Mouse (Mus musculus) embryonic facial prominence, embryonic 14.5 days (tissue): Measurements from ENCODE around the gene Slc22a26. TPM values are rescaled to one million over a fixed set of nuclear protein-coding genes. Genes with fewer than 3 reads are reported as not detected.
"Not testable (repeated sequence)": the region's sequence is repeated elsewhere in the genome, so short reads cannot be mapped to it uniquely, and the experiment has no call there.

ENCODE experiments used
- ATAC-seq: fragments of 200-750 bp; cut with Nextera tagmentation; 2 replicates; pipeline ENCODE4 v1.8.0; 2017; ENCODE audit warnings: low read depth, moderate number of reproducible peaks, moderate TSS enrichment
- DNase-seq: peaks from one replicate; pipeline ENCODE4 v3.0.0-alpha.2; 2015; ENCODE audit warnings: low spot score
- H3K27ac ChIP-seq: fragments of 300-500 bp; sonication (generic); replicated peaks from 2 replicates; pipeline ENCODE4 v1.5.1; 2014; ENCODE audit warnings: low read depth, mild to moderate bottlenecking, low read length, moderate library complexity
- H3K27me3 ChIP-seq: fragments of 300-500 bp; sonication (generic); replicated peaks from 2 replicates; pipeline ENCODE4 v1.6.1; 2014; ENCODE audit warnings: low read length; ENCODE audit not compliant: control insufficient read depth, insufficient read depth
- H3K36me3 ChIP-seq: fragments of 300-500 bp; sonication (generic); 2 replicates; pipeline ENCODE4 v1.6.1; 2014; ENCODE audit warnings: low read length, mixed read lengths; ENCODE audit not compliant: control insufficient read depth, insufficient read depth
- H3K4me1 ChIP-seq: fragments of 300-500 bp; sonication (generic); 2 replicates; pipeline ENCODE4 v1.6.1; 2014; ENCODE audit warnings: antibody characterized with exemption, low read length; ENCODE audit not compliant: control insufficient read depth, insufficient read depth
- H3K4me2 ChIP-seq: fragments of 300-500 bp; sonication (generic); 2 replicates; pipeline ENCODE4 v1.6.1; 2014; ENCODE audit warnings: low read depth, mild to moderate bottlenecking, low read length, moderate library complexity, mixed read lengths
- H3K4me3 ChIP-seq: fragments of 300-500 bp; sonication (generic); 2 replicates; pipeline ENCODE4 v1.5.1; 2014; ENCODE audit warnings: low read depth, mild to moderate bottlenecking, low read length
- H3K9ac ChIP-seq: fragments of 300-500 bp; sonication (generic); 2 replicates; pipeline ENCODE4 v1.6.1; 2014; ENCODE audit warnings: low read depth, mild to moderate bottlenecking, low read length, moderate library complexity, mixed read lengths
- H3K9me3 ChIP-seq: fragments of 300-500 bp; sonication (generic); 2 replicates; pipeline ENCODE4 v1.6.1; 2016; ENCODE audit warnings: low read length; ENCODE audit not compliant: control insufficient read depth
- WGBS: fragments of 180-500 bp; shearing (Covaris S2); extraction: QIAGEN DNeasy Blood & Tissue Kit; methylation state at CpG from one replicate; pipeline ENCODE4 v1.1.7; 2014; 5-methylcytosine and 5-hydroxymethylcytosine counted together
- polyA plus RNA-seq: library from polyadenylated mRNA; unstranded; fragments of >200 nt; fragmentation: Nextera tagmentation; extraction: Ambion mirVana; gene quantifications from 2 replicates; pipeline ENCODE4 v1.2.1, GENCODE M21; 2014

Gene Slc22a26
- polyA plus RNA-seq = not detected in 2 replicates

- Histone ChIP-seq H3K4me3 (no peak within 1 kb of the TSS), H3K27me3 (no peaks in the 10 kb centered on the region), H3K4me1 (no peaks in the 10 kb centered on the region), H3K27ac (no peak within 1 kb of the TSS), H3K9me3 (no peaks in the 10 kb centered on the region), H3K9ac (no peak within 1 kb of the TSS), H3K4me2 (no peak within 1 kb of the TSS), H3K36me3 (no peaks in the 10 kb centered on the region)
- WGBS = 75% methylated on average over 1 of the region's 1 CpGs
- no peak for DNase-seq
- no peak for ATAC-seq
These were observed at the start of gene Slc22a26 for GRCm38 (mm10) chr19:7802571-7802970. TSS of gene Slc22a26 (minus strand) at chr19:7802667.

- Histone ChIP-seq H3K27me3 (no peaks in the 10 kb centered on the region), H3K27ac (no peak overlapping the region), H3K4me1 (no peaks in the 10 kb centered on the region), H3K9me3 (no peaks in the 10 kb centered on the region), H3K4me3 (no peak overlapping the region), H3K9ac (no peak overlapping the region), H3K4me2 (no peak overlapping the region), H3K36me3 (no peaks in the 10 kb centered on the region)
- DNase-seq (no peak), ATAC-seq (no peak)
- 66% methylated on average over 2 of the region's 2 CpGs for WGBS
These were observed 27.4 kb upstream of the Slc22a26 start for GRCm38 (mm10) chr19:7829851-7830250.

- 84% methylated on average over 1 of the region's 1 CpGs for WGBS
- no peaks in the 10 kb centered on the region for H3K27me3 ChIP-seq
- DNase-seq = no peak
- no peak for ATAC-seq
- H3K9ac ChIP-seq = no peak overlapping the region
- no peaks in the 10 kb centered on the region for H3K36me3 ChIP-seq
- H3K9me3 ChIP-seq = no peaks in the 10 kb centered on the region
- H3K4me2 ChIP-seq = no peak overlapping the region
- no peak overlapping the region for H3K27ac ChIP-seq
- H3K4me3 ChIP-seq = no peak overlapping the region
- no peaks in the 10 kb centered on the region for H3K4me1 ChIP-seq
These were observed 11.9 kb downstream of the Slc22a26 start for GRCm38 (mm10) chr19:7790571-7790970.

- no peak for ATAC-seq
- Histone ChIP-seq H3K4me3 (no peak overlapping the region), H3K4me1 (no peaks in the 10 kb centered on the region), H3K36me3 (no peaks in the 10 kb centered on the region), H3K4me2 (no peak overlapping the region), H3K9me3 (no peaks in the 10 kb centered on the region), H3K27ac (no peak overlapping the region), H3K9ac (no peak overlapping the region), H3K27me3 (no peaks in the 10 kb centered on the region)
- WGBS = 80% methylated on average over 4 of the region's 4 CpGs
- DNase-seq = no peak
These were observed 27.2 kb downstream of the Slc22a26 start for GRCm38 (mm10) chr19:7775306-7775705.

GRCm38 (mm10) chr19:7766124-7766523 is 36.3 kb downstream of the Slc22a26 start:
- no peak for DNase-seq
- WGBS = 79% methylated on average over 2 of the region's 2 CpGs
- H3K9ac ChIP-seq = no peak overlapping the region
- H3K4me3 ChIP-seq = no peak overlapping the region
- no peaks in the 10 kb centered on the region for H3K4me1 ChIP-seq
- no peaks in the 10 kb centered on the region for H3K27me3 ChIP-seq
- H3K4me2 ChIP-seq = no peak overlapping the region
- H3K36me3 ChIP-seq = no peaks in the 10 kb centered on the region
- ATAC-seq = no peak
- no peak overlapping the region for H3K27ac ChIP-seq
- H3K9me3 ChIP-seq = no peaks in the 10 kb centered on the region

- no peaks in the 10 kb centered on the region for H3K27me3 ChIP-seq
- H3K4me2 ChIP-seq = no peak overlapping the region
- H3K36me3 ChIP-seq = no peaks in the 10 kb centered on the region
- H3K9me3 ChIP-seq = no peaks in the 10 kb centered on the region
- ATAC-seq = no peak
- H3K27ac ChIP-seq = no peak overlapping the region
- no peak overlapping the region for H3K9ac ChIP-seq
- 91% methylated on average over 3 of the region's 3 CpGs for WGBS
- H3K4me3 ChIP-seq = no peak overlapping the region
- no peaks in the 10 kb centered on the region for H3K4me1 ChIP-seq
- no peak for DNase-seq
These were observed 36.9 kb downstream of the Slc22a26 start for GRCm38 (mm10) chr19:7765599-7765998.

- ATAC-seq, H3K4me1 ChIP-seq, H3K4me3 ChIP-seq, H3K27me3 ChIP-seq, H3K36me3 ChIP-seq, H3K27ac ChIP-seq, H3K9ac ChIP-seq, H3K4me2 ChIP-seq, H3K9me3 ChIP-seq, DNase-seq: not testable (repeated sequence)
- WGBS = 75% methylated on average over 13 of the region's 13 CpGs
These were observed 49.1 kb downstream of the Slc22a26 start for GRCm38 (mm10) chr19:7753371-7753770.

Other genes starting within 250 kb of the Slc22a26 start
- gene Pla2g16, start 245.2 kb downstream of the Slc22a26 start, polyA plus RNA-seq = 15.9 and 18.1 TPM in 2 replicates
- gene Lgals12, start 195.5 kb downstream of the Slc22a26 start, polyA plus RNA-seq = 1.0 and 2.1 TPM in 2 replicates
- 0.38 TPM in 1 of 2 replicates, not detected in the other for gene Hrasls5, start 190.1 kb downstream of the Slc22a26 start, polyA plus RNA-seq
- not detected in 2 replicates for gene Slc22a19, start 91.4 kb downstream of the Slc22a26 start, polyA plus RNA-seq
- not detected in 2 replicates for gene Slc22a27, start 163.4 kb upstream of the Slc22a26 start, polyA plus RNA-seq